Mouse (Mus musculus): Measurements from ENCODE around the gene Ncam2. TPM values are rescaled to one million over a fixed set of nuclear protein-coding genes. Genes with fewer than 3 reads are reported as not detected.

Gene Ncam2
- polyA plus RNA-seq (2016; fragmentation: Nextera tagmentation; extraction: Ambion mirVana): 0.50 and 0.95 TPM in 2 replicates

- H3K27ac ChIP-seq: peak within 1 kb of the TSS; percentile 76
- under 1% methylated on average over 44 of the region's 70 CpGs for WGBS
- H3K9me3 ChIP-seq: no peaks in the 10 kb centered on the region
- no peaks in the 10 kb centered on the region for H3K36me3 ChIP-seq (replicated peaks)
- H3K27me3 ChIP-seq (ENCODE audit: poor library complexity, severe bottlenecking): no peaks in the 10 kb centered on the region
- H3K4me3 ChIP-seq: peak within 1 kb of the TSS; percentile 66
- peak; percentile 63 for DNase-seq (ENCODE audit: extremely low spot score, low spot score)
- peaks cover 8% of the 10 kb centered on the region for H3K4me1 ChIP-seq
Observed at GRCm38 (mm10) chr16:81200201-81201071, at the start of gene Ncam2. TSS of gene Ncam2 (plus strand) at chr16:81200697.

- Histone ChIP-seq H3K4me1 (no peaks in the 10 kb centered on the region), H3K9me3 (no peaks in the 10 kb centered on the region), H3K27me3 (ENCODE audit: poor library complexity, severe bottlenecking) (no peaks in the 10 kb centered on the region), H3K27ac (no peak overlapping the region), H3K4me3 (no peak overlapping the region), H3K36me3 (replicated peaks) (no peaks in the 10 kb centered on the region)
- DNase-seq (ENCODE audit: extremely low spot score, low spot score): no peak
- WGBS: 86% methylated on average over 2 of the region's 2 CpGs
Observed at GRCm38 (mm10) chr16:81170828-81171227, 29.7 kb upstream of the Ncam2 start.

GRCm38 (mm10) chr16:81175302-81175943 is 25.1 kb upstream of the Ncam2 start:
- Histone ChIP-seq H3K9me3 (no peaks in the 10 kb centered on the region), H3K4me1 (no peaks in the 10 kb centered on the region), H3K27ac (no peak overlapping the region), H3K4me3 (no peak overlapping the region), H3K36me3 (replicated peaks) (no peaks in the 10 kb centered on the region), H3K27me3 (ENCODE audit: poor library complexity, severe bottlenecking) (no peaks in the 10 kb centered on the region)
- WGBS: 62% methylated on average over 8 of the region's 8 CpGs
- DNase-seq (ENCODE audit: extremely low spot score, low spot score): peak; percentile 21

GRCm38 (mm10) chr16:81179801-81180200 is 20.7 kb upstream of the Ncam2 start:
- Histone ChIP-seq H3K4me1 (no peaks in the 10 kb centered on the region), H3K36me3 (replicated peaks) (no peaks in the 10 kb centered on the region), H3K4me3 (no peak overlapping the region), H3K27me3 (ENCODE audit: poor library complexity, severe bottlenecking) (no peaks in the 10 kb centered on the region), H3K27ac (no peak overlapping the region), H3K9me3 (no peaks in the 10 kb centered on the region)
- no peak for DNase-seq (ENCODE audit: extremely low spot score, low spot score)
- 92% methylated on average over 5 of the region's 5 CpGs for WGBS

- Histone ChIP-seq H3K4me3 (no peak overlapping the region), H3K4me1 (no peaks in the 10 kb centered on the region), H3K9me3 (no peaks in the 10 kb centered on the region), H3K36me3 (replicated peaks) (no peaks in the 10 kb centered on the region), H3K27me3 (ENCODE audit: poor library complexity, severe bottlenecking) (no peaks in the 10 kb centered on the region), H3K27ac (no peak overlapping the region)
- 91% methylated on average over 16 of the region's 16 CpGs for WGBS
- no peak for DNase-seq (ENCODE audit: extremely low spot score, low spot score)
Observed at GRCm38 (mm10) chr16:81187579-81188179, 12.8 kb upstream of the Ncam2 start.

GRCm38 (mm10) chr16:81191621-81192020 is 8.9 kb upstream of the Ncam2 start:
- Histone ChIP-seq H3K27ac (no peak overlapping the region), H3K4me3 (no peak overlapping the region), H3K27me3 (ENCODE audit: poor library complexity, severe bottlenecking) (no peaks in the 10 kb centered on the region), H3K9me3 (no peaks in the 10 kb centered on the region), H3K4me1 (no peaks in the 10 kb centered on the region), H3K36me3 (replicated peaks) (no peaks in the 10 kb centered on the region)
- DNase-seq (ENCODE audit: extremely low spot score, low spot score): no peak
- 93% methylated on average over 2 of the region's 2 CpGs for WGBS

- Histone ChIP-seq H3K36me3 (replicated peaks) (no peaks in the 10 kb centered on the region), H3K9me3 (no peaks in the 10 kb centered on the region), H3K27ac (no peak overlapping the region), H3K4me1 (no peaks in the 10 kb centered on the region), H3K27me3 (ENCODE audit: poor library complexity, severe bottlenecking) (no peaks in the 10 kb centered on the region), H3K4me3 (no peak overlapping the region)
- 82% methylated on average over 4 of the region's 4 CpGs for WGBS
- no peak for DNase-seq (ENCODE audit: extremely low spot score, low spot score)
Observed at GRCm38 (mm10) chr16:81192607-81193006, 7.9 kb upstream of the Ncam2 start.

- Histone ChIP-seq H3K9me3 (no peaks in the 10 kb centered on the region), H3K27me3 (ENCODE audit: poor library complexity, severe bottlenecking) (no peaks in the 10 kb centered on the region), H3K4me3 (no peak overlapping the region), H3K27ac (no peak overlapping the region), H3K36me3 (replicated peaks) (no peaks in the 10 kb centered on the region), H3K4me1 (peaks cover 8% of the 10 kb centered on the region)
- WGBS: 83% methylated on average over 5 of the region's 5 CpGs
- no peak for DNase-seq (ENCODE audit: extremely low spot score, low spot score)
Observed at GRCm38 (mm10) chr16:81199467-81199866, 1.0 kb upstream of the Ncam2 start.

GRCm38 (mm10) chr16:81201471-81201870 is 974 bp downstream of the Ncam2 start:
- Histone ChIP-seq H3K4me1 (peaks cover 8% of the 10 kb centered on the region), H3K27me3 (ENCODE audit: poor library complexity, severe bottlenecking) (no peaks in the 10 kb centered on the region), H3K9me3 (no peaks in the 10 kb centered on the region), H3K4me3 (peak overlapping the region; percentile 66), H3K27ac (no peak overlapping the region), H3K36me3 (replicated peaks) (no peaks in the 10 kb centered on the region)
- 47% methylated on average over 5 of the region's 5 CpGs for WGBS
- DNase-seq (ENCODE audit: extremely low spot score, low spot score): no peak

- WGBS: 9% methylated on average over 4 of the region's 4 CpGs
- Histone ChIP-seq H3K4me3 (no peak overlapping the region), H3K27ac (no peak overlapping the region), H3K4me1 (peaks cover 8% of the 10 kb centered on the region), H3K27me3 (ENCODE audit: poor library complexity, severe bottlenecking) (no peaks in the 10 kb centered on the region), H3K36me3 (replicated peaks) (no peaks in the 10 kb centered on the region), H3K9me3 (no peaks in the 10 kb centered on the region)
- DNase-seq (ENCODE audit: extremely low spot score, low spot score): peak; percentile 34
Observed at GRCm38 (mm10) chr16:81201992-81202391, 1.5 kb downstream of the Ncam2 start.

GRCm38 (mm10) chr16:81202721-81203161 is 2.2 kb downstream of the Ncam2 start:
- WGBS: 86% methylated on average over 8 of the region's 8 CpGs
- no peak overlapping the region for H3K4me3 ChIP-seq

GRCm38 (mm10) chr16:81204405-81205034 is 4.0 kb downstream of the Ncam2 start:
- Histone ChIP-seq H3K4me1 (peaks cover 8% of the 10 kb centered on the region), H3K27me3 (ENCODE audit: poor library complexity, severe bottlenecking) (no peaks in the 10 kb centered on the region), H3K9me3 (no peaks in the 10 kb centered on the region), H3K4me3 (no peak overlapping the region), H3K36me3 (replicated peaks) (no peaks in the 10 kb centered on the region), H3K27ac (no peak overlapping the region)
- no peak for DNase-seq (ENCODE audit: extremely low spot score, low spot score)
- 84% methylated on average over 12 of the region's 12 CpGs for WGBS

More at GRCm38 (mm10) chr16:81202721-81203161, 2.2 kb downstream of the Ncam2 start:
- Histone ChIP-seq H3K9me3 (no peaks in the 10 kb centered on the region), H3K27me3 (ENCODE audit: poor library complexity, severe bottlenecking) (no peaks in the 10 kb centered on the region), H3K4me1 (peaks cover 8% of the 10 kb centered on the region), H3K36me3 (replicated peaks) (no peaks in the 10 kb centered on the region), H3K27ac (no peak overlapping the region)
- no peak for DNase-seq (ENCODE audit: extremely low spot score, low spot score)

Measured in forebrain, embryonic 10.5 days (tissue).